In the genomic region with DNA sequence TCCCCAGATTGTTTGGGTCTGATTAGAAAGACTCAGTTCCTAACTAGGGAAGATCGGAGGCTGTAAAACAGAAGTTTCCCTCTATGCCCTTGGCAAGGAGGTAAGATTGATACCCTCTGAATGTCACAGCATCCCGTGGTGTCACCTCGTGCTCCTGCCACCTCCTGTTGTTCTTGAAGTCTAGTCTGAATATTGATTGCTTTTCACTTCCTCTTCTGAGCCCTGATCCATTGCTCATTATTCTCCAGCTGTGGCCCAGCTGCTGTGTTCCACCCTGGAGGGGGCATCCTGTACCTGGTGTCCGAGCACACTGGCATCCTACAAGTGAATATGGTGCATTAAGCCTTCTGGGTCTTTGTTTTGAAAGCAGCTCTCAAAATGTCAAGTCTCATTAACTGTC, we compare ENCODE assay signal across 16 mouse cellular contexts.
"Had no signal": no experiment of that assay in that cellular context is flagged by ENCODE, and none has a peak within 500 bp of the region (broad histone marks: within the 10 kb centered on the region; RNA-seq: fewer than 3 reads in every experiment).

No protein-coding gene starts in this region.

- H3K4me3 ChIP-seq: neural tube, embryonic 12.5 days; neural tube, embryonic 13.5 days; neural tube, embryonic 15.5 days; stomach, embryonic 15.5 days had no signal

- H3K27ac ChIP-seq: neural tube, embryonic 12.5 days; neural tube, embryonic 13.5 days; neural tube, embryonic 15.5 days; stomach, embryonic 15.5 days; stomach, postnatal 0 days had no signal

- H3K4me1 ChIP-seq: neural tube, embryonic 12.5 days; neural tube, embryonic 13.5 days; neural tube, embryonic 15.5 days; stomach, embryonic 15.5 days had no signal

- H3K9me3 ChIP-seq: neural tube, embryonic 12.5 days; neural tube, embryonic 13.5 days; neural tube, embryonic 15.5 days; stomach, embryonic 15.5 days had no signal

- H3K4me2 ChIP-seq: neural tube, embryonic 12.5 days; neural tube, embryonic 13.5 days; neural tube, embryonic 15.5 days; stomach, embryonic 15.5 days had no signal

- H3K9ac ChIP-seq: neural tube, embryonic 12.5 days; neural tube, embryonic 13.5 days; neural tube, embryonic 15.5 days; stomach, embryonic 15.5 days had no signal

- H3K27me3 ChIP-seq: neural tube, embryonic 12.5 days; neural tube, embryonic 13.5 days; neural tube, embryonic 15.5 days; stomach, embryonic 15.5 days had no signal

- DNase-seq: right cerebral cortex, adult 18-20 months; right cerebral cortex, postnatal 14 days; right cerebral cortex, postnatal 25 days; right cerebral cortex, postnatal 4 days; spleen, adult 18-20 months; thymus, adult 18-20 months; thymus, adult 2 months; thymus, postnatal 14 days; thymus, postnatal 25 days; thymus, postnatal 36 days; thymus, postnatal 4 days had no signal

- H3K36me3 ChIP-seq: neural tube, embryonic 12.5 days; neural tube, embryonic 13.5 days; neural tube, embryonic 15.5 days; stomach, embryonic 15.5 days had no signal
